Mouse (Mus musculus): ENCODE measurements around the gene D5Ertd579e.

DNA sequence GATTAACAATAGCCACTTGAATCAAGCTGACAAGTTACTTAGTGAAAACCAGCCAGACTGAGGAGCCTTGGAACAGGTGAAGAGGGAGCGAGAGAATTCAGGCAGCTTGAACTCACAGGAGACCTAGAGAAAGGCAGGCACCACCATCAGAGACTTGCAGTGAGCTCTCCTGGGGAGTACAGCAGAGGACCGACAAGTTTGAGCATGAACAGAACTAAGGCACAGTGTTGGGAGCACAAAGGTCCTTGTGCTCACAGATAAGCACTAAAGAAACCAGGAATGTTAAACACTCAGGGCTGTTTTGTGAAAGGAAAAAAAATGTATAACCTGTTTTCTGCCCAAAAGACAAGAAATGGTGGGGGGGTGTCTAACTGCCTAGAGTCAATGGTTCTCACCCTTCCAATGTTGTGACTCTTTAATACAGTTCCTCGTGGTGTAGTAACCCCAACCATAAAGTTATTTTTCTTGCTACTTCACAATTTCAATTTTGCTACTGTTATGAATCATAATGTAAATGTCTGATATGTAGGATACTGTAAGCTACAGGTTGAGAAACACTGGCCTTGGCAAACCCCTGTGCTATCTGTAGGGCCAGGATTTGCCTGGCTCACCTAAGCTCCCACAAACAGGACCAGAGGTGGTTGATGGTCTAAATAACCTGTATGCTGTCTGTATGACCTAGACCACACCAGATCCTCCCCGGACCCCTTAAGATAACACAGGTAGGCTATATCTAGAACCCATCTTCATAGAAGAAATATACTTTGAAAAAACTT, 21.0 kb downstream of the D5Ertd579e start:
- TF ChIP-seq CTCF (conservative IDR thresholded peaks at IDR 0.05; ENCODE audit: low read length) (no peak), NANOG (IDR thresholded peaks at IDR 0.05; ENCODE audit: borderline replicate concordance, low read length) (no peak), POU5F1 (IDR thresholded peaks at IDR 0.05; ENCODE audit: borderline replicate concordance, low read length) (no peak)

All from E14TG2a.4 (cell line).